Mouse (Mus musculus): ENCODE results near the gene Elavl3.

DNA sequence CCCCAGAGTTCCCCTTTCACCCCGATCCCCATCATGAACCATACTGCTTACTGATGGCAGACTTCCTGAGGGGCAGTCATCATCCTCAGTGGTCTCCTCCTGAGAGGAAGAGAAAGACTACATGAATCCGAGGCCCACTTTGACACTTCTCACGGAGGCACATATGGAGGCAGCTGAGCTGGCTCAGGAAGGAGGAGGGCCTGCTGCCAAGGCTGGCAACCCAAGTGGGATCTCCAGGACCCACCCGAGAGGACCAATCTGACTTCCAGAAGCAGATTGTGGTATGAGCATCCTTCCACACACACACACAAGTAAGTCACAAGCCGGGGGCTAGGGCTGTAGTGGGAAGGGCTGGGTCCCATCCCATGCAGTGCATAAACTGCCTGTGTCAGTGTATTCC is 74.5 kb downstream of the Elavl3 start:
- TF ChIP-seq POLR2A (IDR thresholded peaks at IDR 0.05; ENCODE audit: insufficient read length, low read depth): no peak
- TF ChIP-seq SRF (IDR thresholded peaks at IDR 0.05; ENCODE audit: control insufficient read depth, insufficient read length, low read depth): no peak
- TF ChIP-seq POLR2AphosphoS2 (IDR thresholded peaks at IDR 0.05; ENCODE audit: insufficient read length, low read depth): no peak
- TF ChIP-seq MAX (IDR thresholded peaks at IDR 0.05; ENCODE audit: low read depth): no peak
- no peak for TF ChIP-seq USF1 (IDR thresholded peaks at IDR 0.05; ENCODE audit: low read depth)
- no peak for TF ChIP-seq CEBPB (IDR thresholded peaks at IDR 0.05; ENCODE audit: insufficient read depth, poor library complexity, severe bottlenecking)
- no peak for TF ChIP-seq MYOD1 (IDR thresholded peaks at IDR 0.05; ENCODE audit: control insufficient read depth in 1 of 3, insufficient read length in 2 of 3, low read depth in 2 of 3)
- TF ChIP-seq REST (IDR thresholded peaks at IDR 0.05; ENCODE audit: insufficient read depth, insufficient read length): no peak
- TF ChIP-seq MYOG (IDR thresholded peaks at IDR 0.05; ENCODE audit: control insufficient read depth in 1 of 3, insufficient read depth in 1 of 3, insufficient read length in 2 of 3, low read depth in 2 of 3): no peak
- no peak for TF ChIP-seq TCF12 (IDR thresholded peaks at IDR 0.05; ENCODE audit: insufficient read depth, poor library complexity, severe bottlenecking)
- no peak for TF ChIP-seq E2F4 (IDR thresholded peaks at IDR 0.05; ENCODE audit: insufficient read depth)

Data from myocyte (in vitro differentiated cells).